Mouse (Mus musculus) megakaryocyte, embryonic 14.5 days (primary cell): ENCODE measurements around the gene Tigit.

Source experiments
- FLI1 ChIP-seq: IDR thresholded peaks from 2 replicates; pipeline ENCODE4 v1.6.1; 2012; ENCODE audit warnings: low read length, inconsistent platforms, mixed read lengths
- GATA1 ChIP-seq: IDR thresholded peaks from 3 replicates; pipeline ENCODE4 v1.6.1; 2012; ENCODE audit warnings: mixed read lengths, low read length, inconsistent platforms, borderline replicate concordance

DNA sequence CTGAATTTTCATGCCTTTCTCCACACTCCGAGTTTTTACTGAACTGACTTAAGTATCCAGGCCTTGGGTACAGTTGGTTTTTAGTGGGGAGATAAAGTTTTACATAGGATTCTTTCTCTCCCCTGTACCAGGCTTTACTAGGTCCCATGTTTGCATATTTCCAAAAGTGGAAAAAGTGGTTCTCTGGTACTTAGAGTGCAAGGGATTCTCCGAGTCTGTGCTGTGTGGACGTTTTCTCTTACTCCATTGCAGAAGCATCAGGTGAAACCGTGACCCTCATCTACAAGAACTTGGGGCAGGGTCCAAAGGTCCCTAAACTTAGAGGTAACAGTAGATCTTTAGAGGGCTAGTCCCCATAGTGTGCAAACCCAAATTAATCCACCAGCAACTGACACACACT lies 28.7 kb upstream of the Tigit start:
- TF ChIP-seq GATA1 (no peak), FLI1 (no peak)
